Mouse (Mus musculus) lung, embryonic 16.5 days (tissue): Measurements from ENCODE around the gene Padi2. TPM values are rescaled to one million over a fixed set of nuclear protein-coding genes. Genes with fewer than 3 reads are reported as not detected.

Experiments
- ATAC-seq: fragments of 200-750 bp; cut with Nextera tagmentation; 2 replicates; pipeline ENCODE4 v1.8.0; 2017; ENCODE audit warnings: low read depth, mild to moderate bottlenecking, moderate library complexity
- H3K27ac ChIP-seq: fragments of 300-500 bp; sonication (generic); 2 replicates; pipeline ENCODE4 v1.5.1; 2014; ENCODE audit warnings: mild to moderate bottlenecking, control low read depth, low read length
- H3K27me3 ChIP-seq: fragments of 300-500 bp; sonication (generic); 2 replicates; pipeline ENCODE4 v1.6.1; 2014; ENCODE audit warnings: low read depth, low read length, mixed read lengths; ENCODE audit not compliant: control insufficient read depth, insufficient read depth
- H3K36me3 ChIP-seq: fragments of 300-500 bp; sonication (generic); 2 replicates; pipeline ENCODE4 v1.6.1; 2014; ENCODE audit warnings: low read length; ENCODE audit not compliant: control insufficient read depth, insufficient read depth
- H3K4me1 ChIP-seq: fragments of 300-500 bp; sonication (generic); replicated peaks from 2 replicates; pipeline ENCODE4 v1.6.1; 2014; ENCODE audit warnings: low read length, mixed read lengths; ENCODE audit not compliant: control insufficient read depth, insufficient read depth
- H3K4me2 ChIP-seq: fragments of 300-500 bp; sonication (generic); 2 replicates; pipeline ENCODE4 v1.6.1; 2014; ENCODE audit warnings: low read depth, low read length, control low read depth
- H3K4me3 ChIP-seq: fragments of 300-500 bp; sonication (generic); 2 replicates; pipeline ENCODE4 v1.5.1; 2014; ENCODE audit warnings: mild to moderate bottlenecking, low read length, control low read depth
- H3K9ac ChIP-seq: fragments of 300-500 bp; sonication (generic); 2 replicates; pipeline ENCODE4 v1.6.1; 2014; ENCODE audit warnings: low read length, control low read depth
- H3K9me3 ChIP-seq: fragments of 300-500 bp; sonication (generic); 2 replicates; pipeline ENCODE4 v1.6.1; 2016; ENCODE audit warnings: low read length; ENCODE audit not compliant: control insufficient read depth
- WGBS: fragments of 180-500 bp; shearing (Covaris S2); extraction: QIAGEN DNeasy Blood & Tissue Kit; methylation state at CpG from one replicate; pipeline ENCODE4 v1.1.7; 2014; 5-methylcytosine and 5-hydroxymethylcytosine counted together
- polyA plus RNA-seq: library from polyadenylated mRNA; unstranded; fragments of >200 nt; fragmentation: Nextera tagmentation; extraction: Ambion mirVana; gene quantifications from 2 replicates; pipeline ENCODE4 v1.2.1, GENCODE M21; 2015

Gene Padi2
- polyA plus RNA-seq, 1 experiment from 2014 or later: 2.1 TPM

DNA sequence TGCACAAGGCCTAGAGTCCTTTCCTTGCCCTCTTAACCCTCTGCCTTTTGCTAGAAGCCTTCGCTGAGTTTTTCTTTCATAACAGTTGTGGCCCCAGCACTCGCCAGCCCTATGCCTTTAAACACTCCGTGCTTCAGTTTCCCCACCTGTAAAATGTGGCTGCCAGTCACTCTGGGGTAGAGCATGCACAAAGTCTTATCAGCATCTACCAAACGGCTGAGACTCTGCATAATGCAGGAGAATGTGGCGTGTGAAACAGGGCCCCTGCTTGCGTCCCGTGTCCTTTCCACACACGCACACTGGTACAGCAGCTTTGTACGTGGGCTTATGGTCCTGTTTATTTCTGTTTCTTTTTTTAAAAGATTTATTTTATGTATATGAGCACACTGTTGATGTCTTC lies 90.7 kb downstream of the Padi2 start:
- Histone ChIP-seq H3K4me3 (no peak overlapping the region), H3K4me2 (no peak overlapping the region), H3K36me3 (peaks cover 29% of the 10 kb centered on the region), H3K4me1 (no peaks in the 10 kb centered on the region), H3K27ac (no peak overlapping the region), H3K9ac (no peak overlapping the region), H3K27me3 (no peaks in the 10 kb centered on the region), H3K9me3 (no peaks in the 10 kb centered on the region)
- ATAC-seq: no peak
- WGBS: 90% methylated on average over 9 of the region's 9 CpGs

Other genes starting within 250 kb of the Padi2 start
- 15.5 and 15.8 TPM in 2 replicates for gene Arhgef10l, start 240.3 kb upstream of the Padi2 start, polyA plus RNA-seq
- 21.9 and 22.4 TPM in 2 replicates for gene Rcc2, start 205.8 kb upstream of the Padi2 start, polyA plus RNA-seq
- not detected in 2 replicates for gene Padi6, start 163.7 kb upstream of the Padi2 start, polyA plus RNA-seq
- gene Padi4, start 132.1 kb upstream of the Padi2 start, polyA plus RNA-seq: 1.8 and 2.3 TPM in 2 replicates
- gene Padi3, start 95.7 kb upstream of the Padi2 start, polyA plus RNA-seq: 0.28 and 0.35 TPM in 2 replicates
- gene Padi1, start 60.6 kb upstream of the Padi2 start, polyA plus RNA-seq: 0.21 and 0.28 TPM in 2 replicates
- gene Sdhb, start 54.9 kb downstream of the Padi2 start, polyA plus RNA-seq: 347 and 354 TPM in 2 replicates
- 34.5 and 35.6 TPM in 2 replicates for gene Atp13a2, start 80.5 kb downstream of the Padi2 start, polyA plus RNA-seq
- 500 and 511 TPM in 2 replicates for gene Mfap2, start 104.1 kb downstream of the Padi2 start, polyA plus RNA-seq
- gene Crocc, start 154.2 kb downstream of the Padi2 start, polyA plus RNA-seq: 5.3 and 5.5 TPM in 2 replicates
- gene Necap2, start 172.0 kb downstream of the Padi2 start, polyA plus RNA-seq: 108 and 116 TPM in 2 replicates
- gene Spata21, start 182.0 kb downstream of the Padi2 start, polyA plus RNA-seq: 0.14 and 0.51 TPM in 2 replicates
- gene Szrd1, start 233.4 kb downstream of the Padi2 start, polyA plus RNA-seq: 42.4 and 44.6 TPM in 2 replicates
- 19.3 and 21.1 TPM in 2 replicates for gene Fbxo42, start 241.6 kb downstream of the Padi2 start, polyA plus RNA-seq